Mouse (Mus musculus): ENCODE results near the gene Selenoo.

GRCm38 (mm10) chr15:89064891-89065290 lies 24.0 kb upstream of the Selenoo start:
- no peak for TF ChIP-seq EP300 (IDR thresholded peaks at IDR 0.05; ENCODE audit: insufficient read depth, low read depth, low read length)
- TF ChIP-seq CTCF (IDR thresholded peaks at IDR 0.05; ENCODE audit: low read depth, low read length) = no peak
- no peak for TF ChIP-seq POLR2A (IDR thresholded peaks at IDR 0.05; ENCODE audit: insufficient read depth, low read length)

Measured in ES-Bruce4 (cell line).